Mouse (Mus musculus): ENCODE measurements around the gene Cdkn2d. TPM values are rescaled to one million over a fixed set of nuclear protein-coding genes. Genes with fewer than 3 reads are reported as not detected.

Gene Cdkn2d
- polyA plus RNA-seq (2015; fragmentation: Nextera tagmentation; extraction: Ambion mirVana): 91.3 and 97.9 TPM in 2 replicates

- Histone ChIP-seq H3K9me3 (no peaks in the 10 kb centered on the region), H3K9ac (replicated peaks) (peak within 1 kb of the TSS; percentile 83), H3K4me1 (peaks cover 41% of the 10 kb centered on the region), H3K4me2 (replicated peaks) (peak within 1 kb of the TSS; percentile 74), H3K4me3 (peak within 1 kb of the TSS; percentile 70), H3K27ac (replicated peaks) (peak within 1 kb of the TSS; percentile 82), H3K36me3 (no peaks in the 10 kb centered on the region), H3K27me3 (no peaks in the 10 kb centered on the region)
- peak; percentile 96 for ATAC-seq (replicated peaks)
- under 1% methylated on average over 51 of the region's 51 CpGs for WGBS
Observed at GRCm38 (mm10) chr9:21291022-21291787, at the start of gene Cdkn2d. Gene Cdkn2d (minus strand): TSS chr9:21291407.

GRCm38 (mm10) chr9:21340411-21340810, 49.2 kb upstream of the Cdkn2d start:
- Histone ChIP-seq H3K9ac (replicated peaks) (no peak overlapping the region), H3K4me3 (no peak overlapping the region), H3K27ac (replicated peaks) (no peak overlapping the region), H3K27me3 (no peaks in the 10 kb centered on the region), H3K9me3 (no peaks in the 10 kb centered on the region), H3K4me2 (replicated peaks) (no peak overlapping the region), H3K4me1 (no peaks in the 10 kb centered on the region), H3K36me3 (peaks cover 23% of the 10 kb centered on the region)
- WGBS: 90% methylated on average over 4 of the region's 4 CpGs
- no peak for ATAC-seq (replicated peaks)

GRCm38 (mm10) chr9:21337652-21338051, 46.4 kb upstream of the Cdkn2d start:
- no peaks in the 10 kb centered on the region for H3K27me3 ChIP-seq
- 20% methylated on average over 20 of the region's 20 CpGs for WGBS

GRCm38 (mm10) chr9:21336491-21336890, 45.3 kb upstream of the Cdkn2d start:
- Histone ChIP-seq H3K27ac (replicated peaks) (no peak overlapping the region), H3K4me3 (no peak overlapping the region), H3K9me3 (no peaks in the 10 kb centered on the region), H3K36me3 (no peaks in the 10 kb centered on the region), H3K4me2 (replicated peaks) (no peak overlapping the region), H3K27me3 (no peaks in the 10 kb centered on the region), H3K9ac (replicated peaks) (no peak overlapping the region), H3K4me1 (peaks cover 10% of the 10 kb centered on the region; the same call in 1 of the 2 replicates)
- ATAC-seq (replicated peaks): no peak
- 78% methylated on average over 8 of the region's 8 CpGs for WGBS

More at GRCm38 (mm10) chr9:21337652-21338051, 46.4 kb upstream of the Cdkn2d start:
- H3K36me3 ChIP-seq: peaks cover 10% of the 10 kb centered on the region
- no peak overlapping the region for H3K4me3 ChIP-seq
- no peak overlapping the region for H3K27ac ChIP-seq (replicated peaks)
- H3K9ac ChIP-seq (replicated peaks): no peak overlapping the region
- ATAC-seq (replicated peaks): no peak
- no peak overlapping the region for H3K4me2 ChIP-seq (replicated peaks)
- H3K9me3 ChIP-seq: no peaks in the 10 kb centered on the region
- H3K4me1 ChIP-seq: peaks cover 4% of the 10 kb centered on the region; the same call in 1 of the 2 replicates

GRCm38 (mm10) chr9:21335391-21335790, 44.2 kb upstream of the Cdkn2d start:
- peaks cover 10% of the 10 kb centered on the region; the same call in 1 of the 2 replicates for H3K4me1 ChIP-seq
- no peak for ATAC-seq (replicated peaks)
- H3K36me3 ChIP-seq: no peaks in the 10 kb centered on the region
- H3K9me3 ChIP-seq: no peaks in the 10 kb centered on the region
- H3K27me3 ChIP-seq: no peaks in the 10 kb centered on the region
- H3K4me3 ChIP-seq: no peak overlapping the region
- no peak overlapping the region for H3K27ac ChIP-seq (replicated peaks)
- H3K9ac ChIP-seq (replicated peaks): no peak overlapping the region
- 85% methylated on average over 4 of the region's 4 CpGs for WGBS
- no peak overlapping the region for H3K4me2 ChIP-seq (replicated peaks)

- Histone ChIP-seq H3K9me3 (no peaks in the 10 kb centered on the region), H3K36me3 (no peaks in the 10 kb centered on the region), H3K4me2 (replicated peaks) (no peak overlapping the region), H3K27ac (replicated peaks) (no peak overlapping the region), H3K4me1 (peaks cover 10% of the 10 kb centered on the region; the same call in 1 of the 2 replicates), H3K4me3 (no peak overlapping the region), H3K9ac (replicated peaks) (no peak overlapping the region), H3K27me3 (no peaks in the 10 kb centered on the region)
- ATAC-seq (replicated peaks): no peak
Observed at GRCm38 (mm10) chr9:21334747-21335146, 43.5 kb upstream of the Cdkn2d start.

GRCm38 (mm10) chr9:21333523-21333922, 42.3 kb upstream of the Cdkn2d start:
- Histone ChIP-seq H3K4me1 (peaks cover 10% of the 10 kb centered on the region; the same call in 1 of the 2 replicates), H3K27ac (replicated peaks) (no peak overlapping the region), H3K9me3 (no peaks in the 10 kb centered on the region), H3K4me2 (replicated peaks) (no peak overlapping the region), H3K9ac (replicated peaks) (no peak overlapping the region), H3K4me3 (no peak overlapping the region), H3K36me3 (no peaks in the 10 kb centered on the region), H3K27me3 (no peaks in the 10 kb centered on the region)
- 95% methylated on average over 1 of the region's 1 CpGs for WGBS
- ATAC-seq (replicated peaks): no peak

GRCm38 (mm10) chr9:21332161-21333061, 41.2 kb upstream of the Cdkn2d start:
- 22% methylated on average over 9 of the region's 9 CpGs for WGBS
- Histone ChIP-seq H3K27me3 (no peaks in the 10 kb centered on the region), H3K9ac (replicated peaks) (no peak overlapping the region), H3K4me1 (peaks cover 10% of the 10 kb centered on the region; the same call in 1 of the 2 replicates), H3K4me3 (no peak overlapping the region), H3K4me2 (replicated peaks) (no peak overlapping the region), H3K36me3 (no peaks in the 10 kb centered on the region), H3K9me3 (no peaks in the 10 kb centered on the region), H3K27ac (replicated peaks) (0 out of 2 replicates have a peak overlapping the region, but pooled peaks have one; percentile 23)
- ATAC-seq (replicated peaks): no peak

- Histone ChIP-seq H3K4me3 (no peak overlapping the region), H3K27me3 (no peaks in the 10 kb centered on the region), H3K9me3 (no peaks in the 10 kb centered on the region), H3K4me2 (replicated peaks) (no peak overlapping the region), H3K36me3 (no peaks in the 10 kb centered on the region), H3K27ac (replicated peaks) (no peak overlapping the region), H3K9ac (replicated peaks) (no peak overlapping the region), H3K4me1 (peaks cover 10% of the 10 kb centered on the region; the same call in 1 of the 2 replicates)
- WGBS: 87% methylated on average over 12 of the region's 12 CpGs
- no peak for ATAC-seq (replicated peaks)
Observed at GRCm38 (mm10) chr9:21331365-21332140, 40.3 kb upstream of the Cdkn2d start.

GRCm38 (mm10) chr9:21329699-21330289, 38.6 kb upstream of the Cdkn2d start:
- no peak for ATAC-seq (replicated peaks)
- Histone ChIP-seq H3K4me3 (no peak overlapping the region), H3K4me1 (peaks cover 10% of the 10 kb centered on the region; the same call in 1 of the 2 replicates), H3K9me3 (no peaks in the 10 kb centered on the region), H3K36me3 (no peaks in the 10 kb centered on the region), H3K4me2 (replicated peaks) (no peak overlapping the region), H3K27ac (replicated peaks) (no peak overlapping the region), H3K27me3 (no peaks in the 10 kb centered on the region), H3K9ac (replicated peaks) (no peak overlapping the region)
- 94% methylated on average over 10 of the region's 10 CpGs for WGBS

GRCm38 (mm10) chr9:21329041-21329440, 37.8 kb upstream of the Cdkn2d start:
- no peak for ATAC-seq (replicated peaks)

More at GRCm38 (mm10) chr9:21329041-21329440, 37.8 kb upstream of the Cdkn2d start:
- no peaks in the 10 kb centered on the region for H3K9me3 ChIP-seq
- 84% methylated on average over 3 of the region's 5 CpGs for WGBS
- H3K9ac ChIP-seq (replicated peaks): no peak overlapping the region
- no peaks in the 10 kb centered on the region for H3K27me3 ChIP-seq
- H3K4me3 ChIP-seq: no peak overlapping the region
- H3K4me1 ChIP-seq: peaks cover 10% of the 10 kb centered on the region; the same call in 1 of the 2 replicates
- no peak overlapping the region for H3K27ac ChIP-seq (replicated peaks)
- no peak overlapping the region for H3K4me2 ChIP-seq (replicated peaks)
- no peaks in the 10 kb centered on the region for H3K36me3 ChIP-seq
